Mouse (Mus musculus) ovary, postnatal 14 days (tissue): ENCODE data around the gene Hspb7.

ENCODE experiments used
- DNase-seq: peaks from one replicate; pipeline ENCODE4 v3.0.0; 2022; ENCODE audit warnings: low spot score

Gene Hspb7

GRCm38 (mm10) chr4:141468576-141468975 is 48.0 kb downstream of the Hspb7 start:
- DNase-seq, result no peak

DNA sequence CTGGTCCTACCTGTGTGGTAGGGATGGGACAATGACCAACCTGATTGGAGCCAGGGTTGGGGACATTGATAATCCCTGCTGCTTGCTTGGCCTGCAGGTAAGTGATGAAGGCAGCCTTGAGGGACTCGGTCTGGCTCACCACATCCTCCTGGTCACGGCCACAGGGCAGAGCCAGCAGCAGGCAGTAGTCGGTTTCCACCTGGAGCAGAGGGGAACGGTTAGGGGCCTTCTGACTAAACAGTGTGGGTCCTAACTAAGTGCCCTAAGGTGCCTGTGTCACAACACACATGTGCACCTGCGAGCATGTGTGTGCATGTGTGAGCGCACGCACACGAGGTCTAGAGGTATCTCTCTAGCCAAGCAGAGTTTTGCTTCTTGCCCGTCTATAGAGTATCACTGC is 48.8 kb downstream of the Hspb7 start:
- no peak for DNase-seq

- no peak for DNase-seq
These were observed 50.9 kb downstream of the Hspb7 start for GRCm38 (mm10) chr4:141471491-141471890.

DNA sequence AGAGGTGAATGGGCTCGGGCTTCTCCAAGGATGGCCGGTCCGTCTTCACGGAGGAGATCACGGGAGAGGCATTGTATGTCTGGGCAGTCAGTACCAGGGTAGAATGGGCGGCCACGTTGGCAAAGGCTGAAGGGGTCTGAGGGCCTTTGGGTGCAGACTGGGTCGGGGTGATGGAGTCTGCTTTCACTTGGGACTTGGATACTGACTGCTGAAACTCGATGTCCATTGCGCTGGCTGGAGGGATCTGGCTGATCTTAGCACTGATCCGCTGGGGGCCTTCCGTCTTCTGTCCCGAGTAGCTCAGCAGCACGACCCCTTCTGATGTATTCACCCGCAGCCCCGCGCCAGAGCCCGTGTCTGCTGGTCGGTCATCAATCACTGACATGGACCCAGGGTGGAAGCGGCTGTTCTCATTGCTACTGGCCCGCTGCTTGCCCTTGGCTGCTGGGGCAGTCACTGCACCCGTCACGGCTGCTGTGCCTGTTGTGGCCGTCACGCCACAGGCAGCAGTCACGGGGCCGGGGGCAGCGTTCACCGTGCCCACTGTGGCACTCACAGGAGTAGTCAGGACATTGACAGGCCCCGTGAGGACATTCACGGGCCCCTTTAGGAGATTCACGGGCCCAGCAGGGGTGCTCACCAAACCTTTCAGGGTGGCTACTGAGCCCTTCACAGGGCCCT is 52.2 kb downstream of the Hspb7 start:
- no peak for DNase-seq

DNA sequence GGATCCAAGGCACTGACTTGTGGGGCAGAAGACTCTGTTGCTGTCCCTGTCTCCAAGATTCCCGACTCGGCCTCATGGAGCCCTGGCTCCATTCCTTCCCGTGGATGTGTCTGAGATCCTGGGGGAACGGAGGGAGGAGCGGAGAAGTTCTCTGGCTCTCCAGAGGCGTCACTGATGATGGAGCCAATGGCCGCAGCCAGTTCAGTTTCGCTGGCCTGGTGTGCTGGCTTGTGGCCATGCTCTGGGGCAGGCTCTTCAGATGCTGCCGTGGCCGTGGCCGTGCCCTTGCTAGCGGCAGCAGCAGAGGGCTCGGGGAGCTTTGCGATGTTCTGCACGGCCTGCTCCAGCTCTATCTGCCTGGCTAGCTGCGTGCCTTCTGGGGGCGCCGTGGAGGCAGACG is 53.9 kb downstream of the Hspb7 start:
- DNase-seq, result no peak
